Mouse (Mus musculus): ENCODE results near the gene 1700017D01Rik. TPM values are rescaled to one million over a fixed set of nuclear protein-coding genes. Genes with fewer than 3 reads are reported as not detected.
A peak's percentile ranks its signal among the peaks of the same experiment; 100 is the strongest.
"Not testable (repeated sequence)": the region's sequence is repeated elsewhere in the genome, so short reads cannot be mapped to it uniquely, and the experiment has no call there.

1700017D01Rik gene
- not detected in 2 replicates for polyA plus RNA-seq (2015; fragmentation: Nextera tagmentation; extraction: Ambion mirVana)

- ATAC-seq (ENCODE audit: low read depth); H3K27me3 ChIP-seq; H3K4me1 ChIP-seq (replicated peaks); DNase-seq; H3K9me3 ChIP-seq (replicated peaks); H3K9ac ChIP-seq; H3K4me2 ChIP-seq; H3K27ac ChIP-seq; H3K4me3 ChIP-seq (replicated peaks); H3K36me3 ChIP-seq: not testable (repeated sequence)
- WGBS (ENCODE audit: insufficient replicate concordance) = 61% methylated on average over 8 of the region's 8 CpGs
Observed at GRCm38 (mm10) chr19:11130776-11131175, at the start of gene 1700017D01Rik. 1700017D01Rik (minus strand) TSS chr19:11130876.

GRCm38 (mm10) chr19:11177464-11177863, 46.8 kb upstream of the 1700017D01Rik start:
- H3K36me3 ChIP-seq = no peaks in the 10 kb centered on the region
- H3K4me1 ChIP-seq (replicated peaks) = no peaks in the 10 kb centered on the region
- H3K9ac ChIP-seq = no peak overlapping the region
- WGBS (ENCODE audit: insufficient replicate concordance) = 51% methylated on average over 2 of the region's 2 CpGs
- H3K27me3 ChIP-seq = no peaks in the 10 kb centered on the region
- no peak overlapping the region for H3K4me2 ChIP-seq
- H3K27ac ChIP-seq = no peak overlapping the region
- H3K9me3 ChIP-seq (replicated peaks) = no peaks in the 10 kb centered on the region
- ATAC-seq (ENCODE audit: low read depth) = no peak
- no peak overlapping the region for H3K4me3 ChIP-seq (replicated peaks)
- DNase-seq = no peak

GRCm38 (mm10) chr19:11165172-11165571, 34.5 kb upstream of the 1700017D01Rik start, which contains the start of gene 1700025F22Rik:
1700025F22Rik (minus strand) TSS chr19:11165320.
- Histone ChIP-seq H3K27me3 (no peaks in the 10 kb centered on the region), H3K4me1 (replicated peaks) (no peaks in the 10 kb centered on the region), H3K4me3 (replicated peaks) (no peak within 1 kb of the TSS), H3K4me2 (no peak within 1 kb of the TSS), H3K27ac (no peak within 1 kb of the TSS), H3K9me3 (replicated peaks) (no peaks in the 10 kb centered on the region), H3K9ac (no peak within 1 kb of the TSS), H3K36me3 (no peaks in the 10 kb centered on the region)
- 25% methylated on average over 10 of the region's 10 CpGs for WGBS (ENCODE audit: insufficient replicate concordance)
- no peak for ATAC-seq (ENCODE audit: low read depth)
- DNase-seq = no peak

GRCm38 (mm10) chr19:11157890-11158289, 27.2 kb upstream of the 1700017D01Rik start:
- not testable (repeated sequence) for H3K4me1 ChIP-seq (replicated peaks); DNase-seq; H3K27ac ChIP-seq; ATAC-seq (ENCODE audit: low read depth); H3K36me3 ChIP-seq; H3K4me2 ChIP-seq; H3K4me3 ChIP-seq (replicated peaks); H3K9me3 ChIP-seq (replicated peaks); H3K9ac ChIP-seq; H3K27me3 ChIP-seq
- 74% methylated on average over 6 of the region's 6 CpGs for WGBS (ENCODE audit: insufficient replicate concordance)

- H3K4me2 ChIP-seq = no peak overlapping the region
- H3K9me3 ChIP-seq (replicated peaks) = no peaks in the 10 kb centered on the region
- H3K4me3 ChIP-seq (replicated peaks) = no peak overlapping the region
- H3K9ac ChIP-seq = no peak overlapping the region
- H3K27ac ChIP-seq = no peak overlapping the region
- H3K4me1 ChIP-seq (replicated peaks) = no peaks in the 10 kb centered on the region
- no peaks in the 10 kb centered on the region for H3K27me3 ChIP-seq
- no peak for DNase-seq
- no peaks in the 10 kb centered on the region for H3K36me3 ChIP-seq
- WGBS (ENCODE audit: insufficient replicate concordance) = 44% methylated on average over 4 of the region's 4 CpGs
- ATAC-seq (ENCODE audit: low read depth) = no peak
Observed at GRCm38 (mm10) chr19:11135336-11135735, 4.7 kb upstream of the 1700017D01Rik start.

GRCm38 (mm10) chr19:11134852-11135251, 4.2 kb upstream of the 1700017D01Rik start:
- H3K4me2 ChIP-seq = no peak overlapping the region
- no peak overlapping the region for H3K27ac ChIP-seq
- no peak for DNase-seq
- WGBS (ENCODE audit: insufficient replicate concordance) = 66% methylated on average over 2 of the region's 2 CpGs
- H3K36me3 ChIP-seq = no peaks in the 10 kb centered on the region
- no peaks in the 10 kb centered on the region for H3K4me1 ChIP-seq (replicated peaks)
- no peaks in the 10 kb centered on the region for H3K9me3 ChIP-seq (replicated peaks)
- H3K4me3 ChIP-seq (replicated peaks) = no peak overlapping the region
- no peak overlapping the region for H3K9ac ChIP-seq
- H3K27me3 ChIP-seq = no peaks in the 10 kb centered on the region
- no peak for ATAC-seq (ENCODE audit: low read depth)

- DNase-seq = no peak
- Histone ChIP-seq H3K9me3 (replicated peaks) (no peaks in the 10 kb centered on the region), H3K27ac (no peak overlapping the region), H3K4me2 (no peak overlapping the region), H3K9ac (no peak overlapping the region), H3K36me3 (no peaks in the 10 kb centered on the region), H3K27me3 (no peaks in the 10 kb centered on the region), H3K4me3 (replicated peaks) (no peak overlapping the region), H3K4me1 (replicated peaks) (no peaks in the 10 kb centered on the region)
- WGBS (ENCODE audit: insufficient replicate concordance) = 64% methylated on average over 1 of the region's 1 CpGs
- ATAC-seq (ENCODE audit: low read depth) = no peak
Observed at GRCm38 (mm10) chr19:11129702-11130101, 974 bp downstream of the 1700017D01Rik start.

- DNase-seq; H3K9me3 ChIP-seq (replicated peaks); H3K9ac ChIP-seq; H3K4me1 ChIP-seq (replicated peaks); H3K27ac ChIP-seq; H3K36me3 ChIP-seq; H3K27me3 ChIP-seq: not testable (repeated sequence)
- Histone ChIP-seq H3K4me3 (replicated peaks) (peak overlapping the region; percentile 35), H3K4me2 (peak overlapping the region; percentile 42)
- WGBS (ENCODE audit: insufficient replicate concordance) = 2% methylated on average over 22 of the region's 38 CpGs
- peak; percentile 97 for ATAC-seq (ENCODE audit: low read depth)
Observed at GRCm38 (mm10) chr19:11121016-11121420, 9.7 kb downstream of the 1700017D01Rik start.

- H3K9me3 ChIP-seq (replicated peaks) = no peaks in the 10 kb centered on the region
- H3K4me2 ChIP-seq = no peak overlapping the region
- no peak overlapping the region for H3K27ac ChIP-seq
- H3K36me3 ChIP-seq = no peaks in the 10 kb centered on the region
- no peak overlapping the region for H3K9ac ChIP-seq
- WGBS (ENCODE audit: insufficient replicate concordance) = 49% methylated on average over 2 of the region's 2 CpGs
- no peak overlapping the region for H3K4me3 ChIP-seq (replicated peaks)
- ATAC-seq (ENCODE audit: low read depth) (no peak), DNase-seq (no peak)
- H3K4me1 ChIP-seq (replicated peaks) = no peaks in the 10 kb centered on the region
- H3K27me3 ChIP-seq = peaks cover 4% of the 10 kb centered on the region; the same call in 1 of the 2 replicates
Observed at GRCm38 (mm10) chr19:11119338-11119737, 11.3 kb downstream of the 1700017D01Rik start.

- no peaks in the 10 kb centered on the region for H3K4me1 ChIP-seq (replicated peaks)
- no peak for DNase-seq
- H3K4me2 ChIP-seq = no peak overlapping the region
- no peak overlapping the region for H3K9ac ChIP-seq
- H3K9me3 ChIP-seq (replicated peaks) = no peaks in the 10 kb centered on the region
- ATAC-seq (ENCODE audit: low read depth) = no peak
- 45% methylated on average over 3 of the region's 3 CpGs for WGBS (ENCODE audit: insufficient replicate concordance)
- H3K36me3 ChIP-seq = no peaks in the 10 kb centered on the region
- no peaks in the 10 kb centered on the region for H3K27me3 ChIP-seq
- no peak overlapping the region for H3K27ac ChIP-seq
- H3K4me3 ChIP-seq (replicated peaks) = no peak overlapping the region
Observed at GRCm38 (mm10) chr19:11107746-11108145, 22.9 kb downstream of the 1700017D01Rik start.

- ATAC-seq (ENCODE audit: low read depth) (no peak), DNase-seq (no peak)
- no peaks in the 10 kb centered on the region for H3K36me3 ChIP-seq
Observed at GRCm38 (mm10) chr19:11101880-11102279, 28.8 kb downstream of the 1700017D01Rik start.

GRCm38 (mm10) chr19:11098401-11098800, 32.3 kb downstream of the 1700017D01Rik start:
- Histone ChIP-seq H3K27ac (no peak overlapping the region), H3K27me3 (peaks cover 2% of the 10 kb centered on the region), H3K4me2 (no peak overlapping the region), H3K36me3 (no peaks in the 10 kb centered on the region), H3K9me3 (replicated peaks) (no peaks in the 10 kb centered on the region), H3K4me1 (replicated peaks) (no peaks in the 10 kb centered on the region), H3K9ac (no peak overlapping the region), H3K4me3 (replicated peaks) (no peak overlapping the region)
- WGBS (ENCODE audit: insufficient replicate concordance) = 59% methylated on average over 3 of the region's 3 CpGs
- no peak for ATAC-seq (ENCODE audit: low read depth)
- DNase-seq = no peak

More at GRCm38 (mm10) chr19:11101880-11102279, 28.8 kb downstream of the 1700017D01Rik start:
- no peaks in the 10 kb centered on the region for H3K27me3 ChIP-seq
- WGBS (ENCODE audit: insufficient replicate concordance) = 38% methylated on average over 1 of the region's 1 CpGs
- no peak overlapping the region for H3K4me2 ChIP-seq
- no peaks in the 10 kb centered on the region for H3K9me3 ChIP-seq (replicated peaks)
- no peak overlapping the region for H3K9ac ChIP-seq
- H3K4me3 ChIP-seq (replicated peaks) = no peak overlapping the region
- H3K4me1 ChIP-seq (replicated peaks) = no peaks in the 10 kb centered on the region
- H3K27ac ChIP-seq = no peak overlapping the region
